19 mouse cellular contexts compared by ENCODE assay signal in the genomic region with DNA sequence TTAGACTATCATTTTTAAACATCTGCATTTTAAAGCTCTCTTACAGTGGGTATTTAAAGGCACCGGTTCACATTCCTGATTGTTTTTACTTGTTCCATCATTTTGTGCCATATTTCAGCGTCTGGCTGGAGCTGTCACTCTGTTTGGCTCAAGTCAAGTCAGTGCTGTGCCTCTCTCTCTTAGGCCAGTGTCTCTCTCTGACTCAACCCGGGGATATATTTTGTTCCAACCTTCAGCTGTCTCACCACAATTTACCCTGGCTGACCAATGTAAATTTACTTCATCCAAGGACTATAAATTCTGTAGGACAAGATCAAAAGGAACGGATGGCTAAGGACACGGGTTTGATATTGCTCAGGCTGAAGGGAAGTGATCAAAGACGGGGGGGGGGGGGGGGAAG.
DNase-seq lines count a peak whose midpoint lies in the region; ATAC-seq and TF ChIP-seq lines count a peak whose summit lies in the region.
"Had no signal": no experiment of that assay in that cellular context is flagged by ENCODE, and none has a peak within 500 bp of the region (broad histone marks: within the 10 kb centered on the region; RNA-seq: fewer than 3 reads in every experiment).

No protein-coding gene starts in this region.

- DNase-seq in adrenal gland, adult 2 months, result peak; percentile 65
- DNase-seq in adrenal gland, postnatal 25 days, result no peak
- no peak for DNase-seq in hindbrain, embryonic 11.5 days (ENCODE audit: low spot score)
- DNase-seq in midbrain, embryonic 11.5 days (ENCODE audit: low spot score, missing footprints), result peak; percentile 77
- DNase-seq in midbrain, postnatal 0 days (ENCODE audit: low spot score), result no peak

- ATAC-seq in hindbrain, embryonic 13.5 days (ENCODE audit: low FRiP score), result no peak
- no peak for ATAC-seq in hindbrain, embryonic 11.5 days (ENCODE audit: low FRiP score)
- no peak for ATAC-seq in midbrain, embryonic 11.5 days (ENCODE audit: low FRiP score)
- ATAC-seq in midbrain, postnatal 0 days (ENCODE audit: low FRiP score), result no peak
- ATAC-seq in midbrain, embryonic 15.5 days (replicated peaks), result no peak; the same call in 1 of the 2 replicates
- ATAC-seq in inflammation-experienced regulatory T-cells, adult 6 months, result no peak

- no peak for TF ChIP-seq CTCF in midbrain, postnatal 0 days (IDR thresholded peaks at IDR 0.05)

- 65% methylated on average over 6 of the region's 6 CpGs for WGBS in hindbrain, embryonic 13.5 days
- 69% methylated on average over 6 of the region's 6 CpGs for WGBS in hindbrain, embryonic 11.5 days
- WGBS in midbrain, embryonic 11.5 days, result 67% methylated on average over 6 of the region's 6 CpGs
- 54% methylated on average over 6 of the region's 6 CpGs for WGBS in midbrain, postnatal 0 days
- 58% methylated on average over 6 of the region's 6 CpGs for WGBS in midbrain, embryonic 15.5 days

- H3K4me1 ChIP-seq in hindbrain, embryonic 13.5 days (replicated peaks), result peaks cover 32% of the 10 kb centered on the region
- H3K4me1 ChIP-seq in hindbrain, embryonic 11.5 days (replicated peaks; ENCODE audit: control insufficient read depth, insufficient read depth, low read length), result no peaks in the 10 kb centered on the region
- peaks cover 10% of the 10 kb centered on the region; the same call in 1 of the 2 replicates for H3K4me1 ChIP-seq in midbrain, embryonic 11.5 days (ENCODE audit: control insufficient read depth, insufficient read depth, low read length)
- H3K4me1 ChIP-seq in midbrain, postnatal 0 days (ENCODE audit: insufficient read depth, low read length), result 0 out of 2 replicates have a peak, but pooled peaks cover 3% of the 10 kb centered on the region
- peaks cover 12% of the 10 kb centered on the region for H3K4me1 ChIP-seq in midbrain, embryonic 15.5 days
- H3K4me1 ChIP-seq: heart, embryonic 13.5 days; lung, embryonic 15.5 days had no signal

- H3K9ac ChIP-seq in hindbrain, embryonic 13.5 days, result no peak overlapping the region
- H3K9ac ChIP-seq in hindbrain, embryonic 11.5 days (ENCODE audit: low read depth, low read length), result no peak overlapping the region
- H3K9ac ChIP-seq in midbrain, embryonic 11.5 days (ENCODE audit: low read length), result no peak overlapping the region
- H3K9ac ChIP-seq in midbrain, postnatal 0 days (replicated peaks; ENCODE audit: low read length, poor library complexity, severe bottlenecking), result no peak overlapping the region
- H3K9ac ChIP-seq in midbrain, embryonic 15.5 days, result no peak overlapping the region
- H3K9ac ChIP-seq: embryonic facial prominence, embryonic 13.5 days; forebrain, postnatal 0 days; heart, embryonic 13.5 days; limb, embryonic 13.5 days; lung, embryonic 15.5 days; neural tube, embryonic 12.5 days had no signal

- no peaks in the 10 kb centered on the region for H3K27me3 ChIP-seq in hindbrain, embryonic 13.5 days
- no peaks in the 10 kb centered on the region for H3K27me3 ChIP-seq in hindbrain, embryonic 11.5 days (ENCODE audit: control insufficient read depth, insufficient read depth, low read length)
- H3K27me3 ChIP-seq in midbrain, embryonic 11.5 days (ENCODE audit: control insufficient read depth, insufficient read depth, low read length), result no peaks in the 10 kb centered on the region
- no peaks in the 10 kb centered on the region for H3K27me3 ChIP-seq in midbrain, postnatal 0 days (ENCODE audit: insufficient read depth, low read length)
- 0 out of 2 replicates have a peak, but pooled peaks cover under 1% of the 10 kb centered on the region for H3K27me3 ChIP-seq in midbrain, embryonic 15.5 days (replicated peaks)

- no peaks in the 10 kb centered on the region for H3K36me3 ChIP-seq in hindbrain, embryonic 13.5 days
- no peaks in the 10 kb centered on the region for H3K36me3 ChIP-seq in hindbrain, embryonic 11.5 days (ENCODE audit: control insufficient read depth, insufficient read depth, low read length)
- no peaks in the 10 kb centered on the region for H3K36me3 ChIP-seq in midbrain, embryonic 11.5 days (ENCODE audit: control insufficient read depth, insufficient read depth, low read length)
- H3K36me3 ChIP-seq in midbrain, postnatal 0 days (ENCODE audit: insufficient read depth, low read length), result no peaks in the 10 kb centered on the region
- no peaks in the 10 kb centered on the region for H3K36me3 ChIP-seq in midbrain, embryonic 15.5 days (replicated peaks)
- H3K36me3 ChIP-seq: embryonic facial prominence, embryonic 13.5 days; G1E; heart, embryonic 13.5 days; limb, embryonic 13.5 days; lung, embryonic 15.5 days; neural tube, embryonic 12.5 days had no signal

- peak overlapping the region; percentile 53; the same call in 1 of the 2 replicates for H3K27ac ChIP-seq in hindbrain, embryonic 13.5 days
- H3K27ac ChIP-seq in hindbrain, embryonic 11.5 days (ENCODE audit: low read depth, low read length), result no peak overlapping the region
- no peak overlapping the region for H3K27ac ChIP-seq in midbrain, embryonic 11.5 days (ENCODE audit: low read depth, low read length)
- no peak overlapping the region for H3K27ac ChIP-seq in midbrain, postnatal 0 days (ENCODE audit: low read depth, low read length)
- peak overlapping the region; percentile 51; the same call in 1 of the 2 replicates for H3K27ac ChIP-seq in midbrain, embryonic 15.5 days
- H3K27ac ChIP-seq: embryonic facial prominence, embryonic 13.5 days; heart, adult 2 months; heart, embryonic 13.5 days; left cerebral cortex, adult 2 months; limb, embryonic 13.5 days; lung, embryonic 15.5 days; neural tube, embryonic 12.5 days had no signal

- H3K9me3 ChIP-seq in hindbrain, embryonic 13.5 days, result no peaks in the 10 kb centered on the region
- H3K9me3 ChIP-seq in hindbrain, embryonic 11.5 days (ENCODE audit: control insufficient read depth, low read length), result no peaks in the 10 kb centered on the region
- H3K9me3 ChIP-seq in midbrain, embryonic 11.5 days (ENCODE audit: control insufficient read depth, low read length), result no peaks in the 10 kb centered on the region
- H3K9me3 ChIP-seq in midbrain, postnatal 0 days (ENCODE audit: low read length), result no peaks in the 10 kb centered on the region
- no peaks in the 10 kb centered on the region for H3K9me3 ChIP-seq in midbrain, embryonic 15.5 days
- H3K9me3 ChIP-seq: embryonic facial prominence, embryonic 13.5 days; heart, embryonic 13.5 days; limb, embryonic 13.5 days; lung, embryonic 15.5 days; neural tube, embryonic 12.5 days had no signal

- no peak overlapping the region for H3K4me2 ChIP-seq in hindbrain, embryonic 13.5 days
- no peak overlapping the region for H3K4me2 ChIP-seq in hindbrain, embryonic 11.5 days (replicated peaks; ENCODE audit: low read depth, low read length)
- H3K4me2 ChIP-seq in midbrain, embryonic 11.5 days, result no peak overlapping the region
- H3K4me2 ChIP-seq in midbrain, postnatal 0 days (ENCODE audit: low read depth, low read length, poor library complexity, severe bottlenecking), result no peak overlapping the region
- no peak overlapping the region for H3K4me2 ChIP-seq in midbrain, embryonic 15.5 days
- H3K4me2 ChIP-seq: embryonic facial prominence, embryonic 13.5 days; heart, embryonic 13.5 days; limb, embryonic 13.5 days; liver, embryonic 11.5 days; lung, embryonic 15.5 days; neural tube, embryonic 12.5 days had no signal

- H3K4me3 ChIP-seq in hindbrain, embryonic 13.5 days, result no peak overlapping the region
- H3K4me3 ChIP-seq in hindbrain, embryonic 11.5 days (ENCODE audit: low read depth, low read length), result no peak overlapping the region
- H3K4me3 ChIP-seq in midbrain, embryonic 11.5 days (ENCODE audit: low read depth, low read length), result no peak overlapping the region
- H3K4me3 ChIP-seq in midbrain, postnatal 0 days (ENCODE audit: low read depth, low read length), result no peak overlapping the region
- no peak overlapping the region for H3K4me3 ChIP-seq in midbrain, embryonic 15.5 days
- H3K4me3 ChIP-seq: embryonic facial prominence, embryonic 13.5 days; heart, adult 2 months; heart, embryonic 13.5 days; left cerebral cortex, adult 2 months; limb, embryonic 13.5 days; lung, embryonic 15.5 days; megakaryocyte, embryonic 14.5 days; neural tube, embryonic 12.5 days had no signal

Comparison
In these comparisons a context has a peak if more than half of its experiments do, and no peak if none do; other contexts are left out.
1. DNase-seq: peak in adrenal gland, adult 2 months (single experiment) and midbrain, embryonic 11.5 days (single experiment); none in adrenal gland, postnatal 25 days (single experiment), hindbrain, embryonic 11.5 days (single experiment) and midbrain, postnatal 0 days (single experiment).
2. H3K27ac ChIP-seq: peak in hindbrain, embryonic 13.5 days (single experiment) and midbrain, embryonic 15.5 days (single experiment); none in hindbrain, embryonic 11.5 days (single experiment), midbrain, embryonic 11.5 days (single experiment) and midbrain, postnatal 0 days (single experiment).